Mouse (Mus musculus): ENCODE data around the gene Avp. TPM values are rescaled to one million over a fixed set of nuclear protein-coding genes. Genes with fewer than 3 reads are reported as not detected.

The Avp gene
- polyA plus RNA-seq (2016; fragmentation: Nextera tagmentation; extraction: Ambion mirVana): not detected in 2 replicates

- Histone ChIP-seq H3K4me3 (replicated peaks) (no peak within 1 kb of the TSS; the same call in 1 of the 2 replicates), H3K27ac (no peak within 1 kb of the TSS)
- no peak for ATAC-seq (ENCODE audit: insufficient number of reproducible peaks, insufficient read depth, low FRiP score, low TSS enrichment, low read depth)
Observed at GRCm38 (mm10) chr2:130582552-130582951, at the start of gene Avp. Gene Avp, minus strand, starts transcription at chr2:130582554.

DNA sequence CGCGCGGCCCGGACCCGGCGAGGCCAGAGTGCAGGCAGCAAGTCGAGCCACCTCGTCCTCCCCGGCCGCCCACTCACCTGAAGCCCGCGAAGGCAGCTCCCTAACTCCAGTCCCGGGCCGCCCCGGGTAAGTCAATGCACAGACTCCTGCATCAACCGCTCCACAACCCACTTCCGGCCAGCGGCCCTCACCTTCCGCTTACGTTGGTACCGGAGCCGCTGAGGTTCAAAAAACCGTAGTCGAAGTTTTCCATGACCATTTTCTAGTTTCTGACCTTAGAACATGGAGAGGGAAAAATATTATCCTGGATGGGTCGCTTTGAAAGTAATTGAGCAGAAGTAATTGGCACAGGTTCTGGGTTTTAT, 47.5 kb upstream of the Avp start, which contains the start of the genes Fastkd5 and Ubox5:
TSS of gene Fastkd5 (minus strand) at position 189 of the 365 bp plus-strand sequence.
TSS of gene Ubox5 (minus strand) at position 200 of the 365 bp plus-strand sequence.
- H3K27me3 ChIP-seq: peaks cover 20% of the 10 kb centered on the region
- under 1% methylated on average over 25 of the region's 25 CpGs for WGBS
- ATAC-seq (ENCODE audit: insufficient number of reproducible peaks, insufficient read depth, low FRiP score, low TSS enrichment, low read depth): peak; percentile 66; the same call in 1 of the 2 replicates
- no peaks in the 10 kb centered on the region for H3K9me3 ChIP-seq
- H3K9ac ChIP-seq (replicated peaks): peak within 1 kb of the TSS; percentile 91
- H3K4me1 ChIP-seq (replicated peaks): peaks cover 18% of the 10 kb centered on the region
- H3K4me2 ChIP-seq: peak within 1 kb of the TSS; percentile 85
- peak within 1 kb of the TSS; percentile 97 for H3K4me3 ChIP-seq (replicated peaks)
- H3K27ac ChIP-seq: peak within 1 kb of the TSS; percentile 76
- H3K36me3 ChIP-seq: peaks cover 27% of the 10 kb centered on the region

More at GRCm38 (mm10) chr2:130582552-130582951, at the start of gene Avp:
- Histone ChIP-seq H3K9me3 (no peaks in the 10 kb centered on the region; the same call in 1 of the 2 replicates), H3K9ac (replicated peaks) (no peak within 1 kb of the TSS), H3K4me2 (peak within 1 kb of the TSS; percentile 59; the same call in 1 of the 2 replicates), H3K27me3 (peaks cover 83% of the 10 kb centered on the region), H3K36me3 (no peaks in the 10 kb centered on the region), H3K4me1 (replicated peaks) (peaks cover 10% of the 10 kb centered on the region)
- WGBS: 37% methylated on average over 10 of the region's 10 CpGs

DNA sequence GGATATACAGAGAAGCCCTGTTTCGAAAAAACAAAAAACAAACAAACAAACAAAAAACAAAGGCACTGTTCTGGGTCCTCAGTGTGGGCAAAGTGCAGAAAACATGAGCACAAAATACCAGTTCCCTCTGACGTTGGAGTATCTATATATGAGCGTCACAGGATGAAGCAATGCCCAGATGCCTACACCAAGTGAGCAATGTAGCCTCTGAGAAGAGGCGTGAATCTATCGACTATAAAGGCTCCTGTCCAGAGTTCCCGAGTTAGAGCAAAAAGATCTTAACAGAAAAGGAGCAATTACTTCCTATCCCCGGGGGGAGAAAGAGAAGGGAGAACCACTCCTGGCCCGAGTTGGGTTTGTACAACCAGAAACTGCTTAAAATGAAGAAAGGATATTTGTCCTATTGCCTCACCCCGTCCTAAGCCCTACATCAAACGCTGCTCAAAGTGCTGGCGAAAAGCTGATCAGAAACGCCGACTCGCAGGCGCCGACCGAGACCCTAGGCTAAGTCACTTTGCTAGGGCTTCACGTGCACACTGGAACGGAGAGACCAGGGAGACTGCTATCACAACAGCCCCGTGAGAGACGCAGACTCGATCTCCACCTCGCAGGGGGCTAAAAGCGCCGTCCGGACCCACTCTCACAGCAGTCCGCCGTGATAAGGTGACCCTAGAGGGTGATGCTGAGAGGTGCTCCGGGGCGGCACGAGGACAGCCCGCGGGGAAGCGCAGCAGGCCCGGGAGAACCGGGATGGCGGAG, 46.9 kb upstream of the Avp start:
- Histone ChIP-seq H3K36me3 (peaks cover 33% of the 10 kb centered on the region), H3K4me1 (replicated peaks) (peaks cover 13% of the 10 kb centered on the region), H3K9ac (replicated peaks) (peak overlapping the region; percentile 91), H3K4me2 (peak overlapping the region; percentile 85), H3K4me3 (replicated peaks) (peak overlapping the region; percentile 97), H3K27me3 (peaks cover 14% of the 10 kb centered on the region), H3K27ac (peak overlapping the region; percentile 76), H3K9me3 (no peaks in the 10 kb centered on the region)
- ATAC-seq (ENCODE audit: insufficient number of reproducible peaks, insufficient read depth, low FRiP score, low TSS enrichment, low read depth): peak; percentile 39; the same call in 1 of the 2 replicates
- WGBS: 2% methylated on average over 37 of the region's 37 CpGs

DNA sequence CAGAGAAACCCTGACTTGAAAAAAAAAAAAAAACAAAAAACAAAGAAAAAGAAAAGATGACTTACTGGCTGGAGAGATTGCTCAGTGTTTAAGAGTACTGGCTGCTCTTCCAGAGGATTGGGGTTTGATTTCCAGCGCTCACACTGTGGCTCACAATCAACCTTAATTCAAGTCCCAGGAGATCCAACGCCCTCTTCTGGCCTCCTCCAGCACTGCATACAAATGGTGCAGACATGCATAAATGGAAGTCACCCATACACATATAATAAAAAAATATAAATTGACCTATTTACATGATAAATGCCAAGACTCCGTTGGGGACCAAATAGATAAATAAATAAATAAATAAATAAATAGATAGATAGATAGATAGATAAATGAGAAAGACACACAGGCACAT, 46.1 kb upstream of the Avp start:
- no peak overlapping the region for H3K9ac ChIP-seq (replicated peaks)
- WGBS: 65% methylated on average over 3 of the region's 3 CpGs
- peaks cover 41% of the 10 kb centered on the region for H3K36me3 ChIP-seq
- H3K9me3 ChIP-seq: no peaks in the 10 kb centered on the region
- H3K4me3 ChIP-seq (replicated peaks): peak overlapping the region; percentile 97; the same call in 1 of the 2 replicates
- peaks cover 6% of the 10 kb centered on the region; the same call in 1 of the 2 replicates for H3K27me3 ChIP-seq
- peaks cover 8% of the 10 kb centered on the region; the same call in 1 of the 2 replicates for H3K4me1 ChIP-seq (replicated peaks)
- no peak overlapping the region for H3K27ac ChIP-seq
- peak overlapping the region; percentile 85 for H3K4me2 ChIP-seq
- ATAC-seq (ENCODE audit: insufficient number of reproducible peaks, insufficient read depth, low FRiP score, low TSS enrichment, low read depth): no peak

DNA sequence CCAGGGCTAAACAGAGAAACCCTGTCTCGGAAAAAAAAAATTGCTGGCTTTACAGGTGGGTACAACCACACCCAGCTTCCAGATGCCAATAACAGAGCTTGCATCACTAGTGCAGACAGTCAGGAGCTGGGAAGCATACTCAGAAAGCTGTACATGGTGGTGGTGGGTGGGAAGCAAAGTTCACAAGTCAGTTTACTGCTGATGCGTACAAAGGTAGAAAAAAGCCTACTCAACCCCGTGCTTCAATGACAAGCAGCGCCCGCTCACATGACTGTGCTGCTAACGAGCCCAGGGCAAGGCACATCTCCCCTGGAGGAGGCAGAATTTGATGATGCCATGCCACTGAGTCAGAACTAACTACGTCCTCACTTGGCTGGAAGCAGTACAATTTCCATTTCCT, 36.6 kb upstream of the Avp start:
- Histone ChIP-seq H3K4me2 (no peak overlapping the region), H3K9me3 (no peaks in the 10 kb centered on the region), H3K27ac (no peak overlapping the region), H3K27me3 (no peaks in the 10 kb centered on the region), H3K36me3 (peaks cover 69% of the 10 kb centered on the region), H3K4me3 (replicated peaks) (no peak overlapping the region), H3K4me1 (replicated peaks) (no peaks in the 10 kb centered on the region), H3K9ac (replicated peaks) (no peak overlapping the region)
- ATAC-seq (ENCODE audit: insufficient number of reproducible peaks, insufficient read depth, low FRiP score, low TSS enrichment, low read depth): no peak
- 92% methylated on average over 7 of the region's 7 CpGs for WGBS

- H3K27ac ChIP-seq: no peak overlapping the region
- no peaks in the 10 kb centered on the region for H3K27me3 ChIP-seq
- no peak overlapping the region for H3K4me3 ChIP-seq (replicated peaks)
- 77% methylated on average over 3 of the region's 3 CpGs for WGBS
- H3K9ac ChIP-seq (replicated peaks): no peak overlapping the region
- no peaks in the 10 kb centered on the region for H3K9me3 ChIP-seq
- peaks cover 59% of the 10 kb centered on the region for H3K36me3 ChIP-seq
- H3K4me2 ChIP-seq: no peak overlapping the region
- no peaks in the 10 kb centered on the region for H3K4me1 ChIP-seq (replicated peaks)
- no peak for ATAC-seq (ENCODE audit: insufficient number of reproducible peaks, insufficient read depth, low FRiP score, low TSS enrichment, low read depth)
Observed at GRCm38 (mm10) chr2:130613091-130613490, 30.7 kb upstream of the Avp start.

GRCm38 (mm10) chr2:130602195-130602594, 19.8 kb upstream of the Avp start:
- H3K27ac ChIP-seq: no peak overlapping the region
- ATAC-seq (ENCODE audit: insufficient number of reproducible peaks, insufficient read depth, low FRiP score, low TSS enrichment, low read depth): no peak
- H3K36me3 ChIP-seq: peaks cover 66% of the 10 kb centered on the region

GRCm38 (mm10) chr2:130598399-130598798, 16.0 kb upstream of the Avp start:
- no peak overlapping the region for H3K4me3 ChIP-seq (replicated peaks)
- 82% methylated on average over 3 of the region's 3 CpGs for WGBS
- H3K9me3 ChIP-seq: no peaks in the 10 kb centered on the region
- H3K27ac ChIP-seq: no peak overlapping the region
- H3K27me3 ChIP-seq: no peaks in the 10 kb centered on the region
- no peak for ATAC-seq (ENCODE audit: insufficient number of reproducible peaks, insufficient read depth, low FRiP score, low TSS enrichment, low read depth)
- no peak overlapping the region for H3K9ac ChIP-seq (replicated peaks)
- H3K4me1 ChIP-seq (replicated peaks): no peaks in the 10 kb centered on the region
- peaks cover 82% of the 10 kb centered on the region for H3K36me3 ChIP-seq
- H3K4me2 ChIP-seq: no peak overlapping the region

More at GRCm38 (mm10) chr2:130602195-130602594, 19.8 kb upstream of the Avp start:
- no peak overlapping the region for H3K9ac ChIP-seq (replicated peaks)
- H3K4me2 ChIP-seq: no peak overlapping the region
- H3K4me1 ChIP-seq (replicated peaks): no peaks in the 10 kb centered on the region
- no peaks in the 10 kb centered on the region for H3K9me3 ChIP-seq
- 89% methylated on average over 4 of the region's 4 CpGs for WGBS
- H3K27me3 ChIP-seq: no peaks in the 10 kb centered on the region
- H3K4me3 ChIP-seq (replicated peaks): no peak overlapping the region

GRCm38 (mm10) chr2:130597601-130598010, 15.3 kb upstream of the Avp start:
- Histone ChIP-seq H3K27ac (no peak overlapping the region), H3K36me3 (peaks cover 78% of the 10 kb centered on the region), H3K4me2 (no peak overlapping the region), H3K4me1 (replicated peaks) (no peaks in the 10 kb centered on the region), H3K4me3 (replicated peaks) (no peak overlapping the region), H3K9ac (replicated peaks) (no peak overlapping the region), H3K9me3 (no peaks in the 10 kb centered on the region), H3K27me3 (no peaks in the 10 kb centered on the region)
- 26% methylated on average over 1 of the region's 1 CpGs for WGBS
- ATAC-seq (ENCODE audit: insufficient number of reproducible peaks, insufficient read depth, low FRiP score, low TSS enrichment, low read depth): no peak

- 88% methylated on average over 1 of the region's 1 CpGs for WGBS
- Histone ChIP-seq H3K9me3 (no peaks in the 10 kb centered on the region), H3K4me2 (no peak overlapping the region), H3K36me3 (peaks cover 80% of the 10 kb centered on the region), H3K4me1 (replicated peaks) (no peaks in the 10 kb centered on the region), H3K27me3 (no peaks in the 10 kb centered on the region), H3K9ac (replicated peaks) (no peak overlapping the region), H3K4me3 (replicated peaks) (no peak overlapping the region), H3K27ac (no peak overlapping the region)
- no peak for ATAC-seq (ENCODE audit: insufficient number of reproducible peaks, insufficient read depth, low FRiP score, low TSS enrichment, low read depth)
Observed at GRCm38 (mm10) chr2:130595596-130595995, 13.2 kb upstream of the Avp start.

DNA sequence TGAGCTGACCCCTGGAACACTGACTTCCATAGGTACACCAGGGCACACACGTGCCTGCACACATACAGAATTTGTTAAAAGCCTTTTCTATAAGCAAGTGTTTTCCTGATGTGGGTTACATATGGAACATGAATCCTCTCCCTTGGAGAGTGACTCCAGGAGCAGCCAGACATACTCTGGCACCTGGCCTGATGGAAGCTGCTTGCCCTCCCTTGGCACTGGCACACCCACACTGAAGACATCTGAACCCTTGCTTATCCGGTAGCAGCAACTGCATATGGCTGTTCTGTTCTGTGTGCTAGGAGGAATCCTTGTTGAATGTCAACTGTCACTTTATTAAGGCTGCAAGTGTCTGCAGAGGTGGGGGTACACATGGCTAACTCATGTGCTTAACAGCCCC, 8.7 kb upstream of the Avp start:
- Histone ChIP-seq H3K36me3 (peaks cover 45% of the 10 kb centered on the region), H3K27me3 (no peaks in the 10 kb centered on the region), H3K9me3 (no peaks in the 10 kb centered on the region), H3K4me3 (replicated peaks) (no peak overlapping the region), H3K4me2 (no peak overlapping the region), H3K27ac (no peak overlapping the region), H3K4me1 (replicated peaks) (no peaks in the 10 kb centered on the region), H3K9ac (replicated peaks) (no peak overlapping the region)
- no peak for ATAC-seq (ENCODE audit: insufficient number of reproducible peaks, insufficient read depth, low FRiP score, low TSS enrichment, low read depth)
- 96% methylated on average over 2 of the region's 2 CpGs for WGBS
